Mouse (Mus musculus): ENCODE data around the gene Pkd1l3. TPM values are rescaled to one million over a fixed set of nuclear protein-coding genes. Genes with fewer than 3 reads are reported as not detected.
A peak's percentile ranks its signal among the peaks of the same experiment; 100 is the strongest.

Pkd1l3 gene
- polyA plus RNA-seq, 1 experiment from 2014 or later: 0.11 TPM

- peaks cover 39% of the 10 kb centered on the region for H3K36me3 ChIP-seq
- H3K4me2 ChIP-seq (replicated peaks): peak overlapping the region; percentile 90
- H3K9me3 ChIP-seq: no peaks in the 10 kb centered on the region
- H3K27ac ChIP-seq (replicated peaks): peak overlapping the region; percentile 96
- peak overlapping the region; percentile 95 for H3K4me3 ChIP-seq
- peak; percentile 53; the same call in 1 of the 2 replicates for ATAC-seq (ENCODE audit: low FRiP score, low read depth)
- H3K9ac ChIP-seq (replicated peaks): peak overlapping the region; percentile 99
- H3K27me3 ChIP-seq: peaks cover 15% of the 10 kb centered on the region
- peaks cover 31% of the 10 kb centered on the region for H3K4me1 ChIP-seq
- 2% methylated on average over 27 of the region's 30 CpGs for WGBS
Measured at GRCm38 (mm10) chr8:109706076-109706873, 92.0 kb downstream of the Pkd1l3 start.

- ATAC-seq (ENCODE audit: low FRiP score, low read depth): no peak
- peak overlapping the region; percentile 99 for H3K9ac ChIP-seq (replicated peaks)
- peaks cover 45% of the 10 kb centered on the region for H3K36me3 ChIP-seq
- 0 out of 2 replicates have a peak overlapping the region, but pooled peaks have one; percentile 96 for H3K27ac ChIP-seq (replicated peaks)
- H3K9me3 ChIP-seq: no peaks in the 10 kb centered on the region
- peak overlapping the region; percentile 95 for H3K4me3 ChIP-seq
- peaks cover 31% of the 10 kb centered on the region for H3K4me1 ChIP-seq
- peak overlapping the region; percentile 90 for H3K4me2 ChIP-seq (replicated peaks)
- WGBS: 44% methylated on average over 2 of the region's 2 CpGs
- H3K27me3 ChIP-seq: peaks cover 15% of the 10 kb centered on the region
Measured at GRCm38 (mm10) chr8:109706874-109707237, 92.5 kb downstream of the Pkd1l3 start.

GRCm38 (mm10) chr8:109707921-109708320 lies 93.6 kb downstream of the Pkd1l3 start:
- H3K4me3 ChIP-seq: no peak overlapping the region
- H3K9ac ChIP-seq (replicated peaks): no peak overlapping the region
- 94% methylated on average over 4 of the region's 4 CpGs for WGBS
- H3K4me2 ChIP-seq (replicated peaks): no peak overlapping the region; the same call in 1 of the 2 replicates
- ATAC-seq (ENCODE audit: low FRiP score, low read depth): no peak
- peaks cover 9% of the 10 kb centered on the region for H3K27me3 ChIP-seq
- H3K27ac ChIP-seq (replicated peaks): no peak overlapping the region
- peaks cover 31% of the 10 kb centered on the region for H3K4me1 ChIP-seq
- H3K9me3 ChIP-seq: no peaks in the 10 kb centered on the region
- H3K36me3 ChIP-seq: peaks cover 56% of the 10 kb centered on the region

GRCm38 (mm10) chr8:109712521-109712920 lies 98.2 kb downstream of the Pkd1l3 start:
- 88% methylated on average over 1 of the region's 1 CpGs for WGBS
- no peak overlapping the region for H3K4me3 ChIP-seq
- H3K4me1 ChIP-seq: peaks cover 12% of the 10 kb centered on the region
- no peak overlapping the region for H3K9ac ChIP-seq (replicated peaks)
- no peaks in the 10 kb centered on the region for H3K27me3 ChIP-seq
- no peak overlapping the region for H3K27ac ChIP-seq (replicated peaks)
- ATAC-seq (ENCODE audit: low FRiP score, low read depth): no peak
- peaks cover 92% of the 10 kb centered on the region for H3K36me3 ChIP-seq
- no peaks in the 10 kb centered on the region for H3K9me3 ChIP-seq
- H3K4me2 ChIP-seq (replicated peaks): no peak overlapping the region

GRCm38 (mm10) chr8:109714961-109715360 lies 100.6 kb downstream of the Pkd1l3 start:
- no peak overlapping the region for H3K27ac ChIP-seq (replicated peaks)
- H3K4me2 ChIP-seq (replicated peaks): no peak overlapping the region
- no peaks in the 10 kb centered on the region for H3K4me1 ChIP-seq
- no peaks in the 10 kb centered on the region for H3K27me3 ChIP-seq
- ATAC-seq (ENCODE audit: low FRiP score, low read depth): no peak
- H3K4me3 ChIP-seq: no peak overlapping the region
- H3K9ac ChIP-seq (replicated peaks): no peak overlapping the region
- H3K36me3 ChIP-seq: peaks cover 95% of the 10 kb centered on the region
- H3K9me3 ChIP-seq: no peaks in the 10 kb centered on the region
- WGBS: 95% methylated on average over 5 of the region's 5 CpGs

Other genes with a start within 250 kb of the Pkd1l3 start
- 1.7 and 1.8 TPM in 2 replicates for gene Pmfbp1, start 120.5 kb upstream of the Pkd1l3 start, polyA plus RNA-seq (2016; fragmentation: Nextera tagmentation; extraction: Ambion mirVana)
- 30.3 and 32.4 TPM in 2 replicates for gene Dhx38, start 48.7 kb upstream of the Pkd1l3 start, polyA plus RNA-seq (2016; fragmentation: Nextera tagmentation; extraction: Ambion mirVana)
- gene Txnl4b, start 48.6 kb upstream of the Pkd1l3 start, polyA plus RNA-seq (2016; fragmentation: Nextera tagmentation; extraction: Ambion mirVana): 26.9 and 27.1 TPM in 2 replicates
- 0.29 and 0.33 TPM in 2 replicates for gene Hp, start 35.3 kb upstream of the Pkd1l3 start, polyA plus RNA-seq (2016; fragmentation: Nextera tagmentation; extraction: Ambion mirVana)
- 38.6 and 41.6 TPM in 2 replicates for gene Dhodh, start 5.8 kb upstream of the Pkd1l3 start, polyA plus RNA-seq (2016; fragmentation: Nextera tagmentation; extraction: Ambion mirVana)
- gene Ist1, start 78.7 kb downstream of the Pkd1l3 start, polyA plus RNA-seq (2016; fragmentation: Nextera tagmentation; extraction: Ambion mirVana): 172 and 181 TPM in 2 replicates
- gene Zfp821, start 91.0 kb downstream of the Pkd1l3 start, polyA plus RNA-seq (2016; fragmentation: Nextera tagmentation; extraction: Ambion mirVana): 74.6 and 80.7 TPM in 2 replicates
- gene Atxn1l, start 123.2 kb downstream of the Pkd1l3 start, polyA plus RNA-seq (2016; fragmentation: Nextera tagmentation; extraction: Ambion mirVana): 7.3 and 8.3 TPM in 2 replicates
- gene Ap1g1, start 164.0 kb downstream of the Pkd1l3 start, polyA plus RNA-seq (2016; fragmentation: Nextera tagmentation; extraction: Ambion mirVana): 67.1 and 72.4 TPM in 2 replicates

Measured in midbrain, embryonic 12.5 days (tissue).